Mouse (Mus musculus): ENCODE measurements around the gene Lonp2. TPM values are rescaled to one million over a fixed set of nuclear protein-coding genes. Genes with fewer than 3 reads are reported as not detected.

The Lonp2 gene
- polyA plus RNA-seq, 1 experiment, result 27.8 TPM

GRCm38 (mm10) chr8:86588338-86588737, 35.5 kb upstream of the Lonp2 start:
- H3K4me3 ChIP-seq (ENCODE audit: insufficient read depth, low read length), result no peak overlapping the region
- no peaks in the 10 kb centered on the region for H3K4me1 ChIP-seq (ENCODE audit: control insufficient read depth, insufficient read depth, low read length)
- no peak for TF ChIP-seq POLR2A (IDR thresholded peaks at IDR 0.05; ENCODE audit: borderline replicate concordance, low read depth, low read length)
- TF ChIP-seq CTCF (IDR thresholded peaks at IDR 0.05; ENCODE audit: low read depth, low read length), result no peak
- H3K27ac ChIP-seq (ENCODE audit: insufficient read depth, low read depth, low read length), result no peak overlapping the region

GRCm38 (mm10) chr8:86593099-86593498, 30.7 kb upstream of the Lonp2 start:
- H3K27ac ChIP-seq (ENCODE audit: insufficient read depth, low read depth, low read length), result no peak overlapping the region
- H3K4me3 ChIP-seq (ENCODE audit: insufficient read depth, low read length), result no peak overlapping the region
- TF ChIP-seq CTCF (IDR thresholded peaks at IDR 0.05; ENCODE audit: low read depth, low read length) (no peak), POLR2A (IDR thresholded peaks at IDR 0.05; ENCODE audit: borderline replicate concordance, low read depth, low read length) (no peak)
- no peaks in the 10 kb centered on the region for H3K4me1 ChIP-seq (ENCODE audit: control insufficient read depth, insufficient read depth, low read length)

- TF ChIP-seq CTCF (IDR thresholded peaks at IDR 0.05; ENCODE audit: low read depth, low read length) (no peak), POLR2A (IDR thresholded peaks at IDR 0.05; ENCODE audit: borderline replicate concordance, low read depth, low read length) (no peak)
- no peak overlapping the region for H3K27ac ChIP-seq (ENCODE audit: insufficient read depth, low read depth, low read length)
These were observed 29.6 kb upstream of the Lonp2 start for GRCm38 (mm10) chr8:86594159-86594796.

GRCm38 (mm10) chr8:86595671-86596070, 28.2 kb upstream of the Lonp2 start:
- Histone ChIP-seq H3K4me3 (ENCODE audit: insufficient read depth, low read length) (no peak overlapping the region), H3K27ac (ENCODE audit: insufficient read depth, low read depth, low read length) (no peak overlapping the region), H3K4me1 (ENCODE audit: control insufficient read depth, insufficient read depth, low read length) (no peaks in the 10 kb centered on the region)
- TF ChIP-seq CTCF (IDR thresholded peaks at IDR 0.05; ENCODE audit: low read depth, low read length) (no peak), POLR2A (IDR thresholded peaks at IDR 0.05; ENCODE audit: borderline replicate concordance, low read depth, low read length) (no peak)

More at GRCm38 (mm10) chr8:86594159-86594796, 29.6 kb upstream of the Lonp2 start:
- Histone ChIP-seq H3K4me1 (ENCODE audit: control insufficient read depth, insufficient read depth, low read length) (no peaks in the 10 kb centered on the region), H3K4me3 (ENCODE audit: insufficient read depth, low read length) (no peak overlapping the region)

- Histone ChIP-seq H3K27ac (ENCODE audit: insufficient read depth, low read depth, low read length) (no peak overlapping the region), H3K4me3 (ENCODE audit: insufficient read depth, low read length) (no peak overlapping the region), H3K4me1 (ENCODE audit: control insufficient read depth, insufficient read depth, low read length) (no peaks in the 10 kb centered on the region)
- TF ChIP-seq POLR2A (IDR thresholded peaks at IDR 0.05; ENCODE audit: borderline replicate concordance, low read depth, low read length) (no peak), CTCF (IDR thresholded peaks at IDR 0.05; ENCODE audit: low read depth, low read length) (no peak)
These were observed 26.2 kb upstream of the Lonp2 start for GRCm38 (mm10) chr8:86597681-86598080.

GRCm38 (mm10) chr8:86599299-86599698, 24.5 kb upstream of the Lonp2 start:
- Histone ChIP-seq H3K4me1 (ENCODE audit: control insufficient read depth, insufficient read depth, low read length) (no peaks in the 10 kb centered on the region), H3K27ac (ENCODE audit: insufficient read depth, low read depth, low read length) (no peak overlapping the region), H3K4me3 (ENCODE audit: insufficient read depth, low read length) (no peak overlapping the region)
- TF ChIP-seq CTCF (IDR thresholded peaks at IDR 0.05; ENCODE audit: low read depth, low read length) (no peak), POLR2A (IDR thresholded peaks at IDR 0.05; ENCODE audit: borderline replicate concordance, low read depth, low read length) (no peak)

- Histone ChIP-seq H3K27ac (ENCODE audit: insufficient read depth, low read depth, low read length) (no peak overlapping the region), H3K4me1 (ENCODE audit: control insufficient read depth, insufficient read depth, low read length) (no peaks in the 10 kb centered on the region), H3K4me3 (ENCODE audit: insufficient read depth, low read length) (no peak overlapping the region)
- no peak for TF ChIP-seq POLR2A (IDR thresholded peaks at IDR 0.05; ENCODE audit: borderline replicate concordance, low read depth, low read length)
- no peak for TF ChIP-seq CTCF (IDR thresholded peaks at IDR 0.05; ENCODE audit: low read depth, low read length)
These were observed 23.5 kb upstream of the Lonp2 start for GRCm38 (mm10) chr8:86600311-86600710.

GRCm38 (mm10) chr8:86603174-86603573, 20.7 kb upstream of the Lonp2 start:
- no peak overlapping the region for H3K27ac ChIP-seq (ENCODE audit: insufficient read depth, low read depth, low read length)
- H3K4me3 ChIP-seq (ENCODE audit: insufficient read depth, low read length), result no peak overlapping the region
- H3K4me1 ChIP-seq (ENCODE audit: control insufficient read depth, insufficient read depth, low read length), result no peaks in the 10 kb centered on the region
- no peak for TF ChIP-seq POLR2A (IDR thresholded peaks at IDR 0.05; ENCODE audit: borderline replicate concordance, low read depth, low read length)
- TF ChIP-seq CTCF (IDR thresholded peaks at IDR 0.05; ENCODE audit: low read depth, low read length), result no peak

GRCm38 (mm10) chr8:86604676-86605075, 19.2 kb upstream of the Lonp2 start:
- Histone ChIP-seq H3K4me3 (ENCODE audit: insufficient read depth, low read length) (no peak overlapping the region), H3K4me1 (ENCODE audit: control insufficient read depth, insufficient read depth, low read length) (no peaks in the 10 kb centered on the region), H3K27ac (ENCODE audit: insufficient read depth, low read depth, low read length) (no peak overlapping the region)
- TF ChIP-seq POLR2A (IDR thresholded peaks at IDR 0.05; ENCODE audit: borderline replicate concordance, low read depth, low read length) (no peak), CTCF (IDR thresholded peaks at IDR 0.05; ENCODE audit: low read depth, low read length) (no peak)

- Histone ChIP-seq H3K4me1 (ENCODE audit: control insufficient read depth, insufficient read depth, low read length) (no peaks in the 10 kb centered on the region), H3K27ac (ENCODE audit: insufficient read depth, low read depth, low read length) (no peak overlapping the region), H3K4me3 (ENCODE audit: insufficient read depth, low read length) (no peak overlapping the region)
- no peak for TF ChIP-seq CTCF (IDR thresholded peaks at IDR 0.05; ENCODE audit: low read depth, low read length)
- no peak for TF ChIP-seq POLR2A (IDR thresholded peaks at IDR 0.05; ENCODE audit: borderline replicate concordance, low read depth, low read length)
These were observed 10.0 kb upstream of the Lonp2 start for GRCm38 (mm10) chr8:86613798-86614197.

Measured in bone marrow macrophage, adult 2 months (primary cell).